Mouse (Mus musculus): ENCODE data around the gene Spem1. TPM values are rescaled to one million over a fixed set of nuclear protein-coding genes. Genes with fewer than 3 reads are reported as not detected.

Spem1 gene
- total and polyA plus RNA-seq, 3 experiments, result 0.23 TPM; not detected in 2

GRCm38 (mm10) chr11:69834001-69834549 lies 12.1 kb upstream of the Spem1 start:
- peak overlapping the region; percentile 36 for H3K9ac ChIP-seq (ENCODE audit: low read depth, low read length)
- WGBS, result 36% methylated on average over 42 of the region's 48 CpGs
- intact Hi-C loops (cut with DNase I), result no loop called here
- peak in 1 of 2 experiments; percentile 30 for DNase-seq
- peaks cover 2% of the 10 kb centered on the region for H3K4me1 ChIP-seq (ENCODE audit: control insufficient read depth, insufficient read depth, low read length)
- no peaks in the 10 kb centered on the region for H3K79me2 ChIP-seq (replicated peaks; ENCODE audit: control insufficient read depth, insufficient read depth, low read length)
- no peak overlapping the region for H3K27ac ChIP-seq
- H3K4me3 ChIP-seq, result no peak overlapping the region; the same call in 1 of the 2 replicates
- no peaks in the 10 kb centered on the region; the same call in 1 of the 2 replicates for H3K27me3 ChIP-seq (ENCODE audit: control insufficient read depth, insufficient read depth, low read length)
- TF ChIP-seq POLR2A (IDR thresholded peaks at IDR 0.05; ENCODE audit: insufficient read depth, low read depth, low read length) (no peak), EP300 (IDR thresholded peaks at IDR 0.05; ENCODE audit: insufficient read depth, low read depth, low read length) (no peak), CTCF (IDR thresholded peaks at IDR 0.05) (no peak)
- H3K36me3 ChIP-seq (ENCODE audit: control insufficient read depth, insufficient read depth, low read length), result peaks cover 1% of the 10 kb centered on the region; the same call in 1 of the 2 replicates

GRCm38 (mm10) chr11:69833554-69833953 lies 11.6 kb upstream of the Spem1 start:
- Histone ChIP-seq H3K36me3 (ENCODE audit: control insufficient read depth, insufficient read depth, low read length) (no peaks in the 10 kb centered on the region), H3K9ac (ENCODE audit: low read depth, low read length) (no peak overlapping the region; the same call in 1 of the 2 replicates), H3K79me2 (replicated peaks; ENCODE audit: control insufficient read depth, insufficient read depth, low read length) (no peaks in the 10 kb centered on the region), H3K4me1 (ENCODE audit: control insufficient read depth, insufficient read depth, low read length) (no peaks in the 10 kb centered on the region; the same call in 1 of the 2 replicates), H3K4me3 (no peak overlapping the region; the same call in 1 of the 2 replicates), H3K27me3 (ENCODE audit: control insufficient read depth, insufficient read depth, low read length) (no peaks in the 10 kb centered on the region; the same call in 1 of the 2 replicates), H3K27ac (no peak overlapping the region)
- WGBS, result 73% methylated on average over 8 of the region's 8 CpGs
- no peak for DNase-seq
- intact Hi-C loops (cut with DNase I), result no loop called here
- no peak for TF ChIP-seq CTCF (IDR thresholded peaks at IDR 0.05)
- TF ChIP-seq POLR2A (IDR thresholded peaks at IDR 0.05; ENCODE audit: insufficient read depth, low read depth, low read length), result no peak
- TF ChIP-seq EP300 (IDR thresholded peaks at IDR 0.05; ENCODE audit: insufficient read depth, low read depth, low read length), result no peak

GRCm38 (mm10) chr11:69828832-69829231 lies 6.9 kb upstream of the Spem1 start:
- TF ChIP-seq EP300 (IDR thresholded peaks at IDR 0.05; ENCODE audit: insufficient read depth, low read depth, low read length) (no peak), CTCF (IDR thresholded peaks at IDR 0.05) (no peak), POLR2A (IDR thresholded peaks at IDR 0.05; ENCODE audit: insufficient read depth, low read depth, low read length) (no peak)
- Histone ChIP-seq H3K27ac (no peak overlapping the region), H3K27me3 (ENCODE audit: control insufficient read depth, insufficient read depth, low read length) (no peaks in the 10 kb centered on the region; the same call in 1 of the 2 replicates), H3K9ac (ENCODE audit: low read depth, low read length) (no peak overlapping the region), H3K4me1 (ENCODE audit: control insufficient read depth, insufficient read depth, low read length) (no peaks in the 10 kb centered on the region), H3K36me3 (ENCODE audit: control insufficient read depth, insufficient read depth, low read length) (no peaks in the 10 kb centered on the region), H3K79me2 (replicated peaks; ENCODE audit: control insufficient read depth, insufficient read depth, low read length) (no peaks in the 10 kb centered on the region), H3K4me3 (no peak overlapping the region)
- intact Hi-C loops (cut with DNase I), result no loop called here
- DNase-seq, result no peak
- 91% methylated on average over 5 of the region's 5 CpGs for WGBS

- H3K36me3 ChIP-seq (ENCODE audit: control insufficient read depth, insufficient read depth, low read length), result no peaks in the 10 kb centered on the region
- DNase-seq, result no peak
- 66% methylated on average over 2 of the region's 2 CpGs for WGBS
- H3K4me3 ChIP-seq, result no peak overlapping the region
- H3K4me1 ChIP-seq (ENCODE audit: control insufficient read depth, insufficient read depth, low read length), result no peaks in the 10 kb centered on the region
- H3K9ac ChIP-seq (ENCODE audit: low read depth, low read length), result no peak overlapping the region
- H3K79me2 ChIP-seq (replicated peaks; ENCODE audit: control insufficient read depth, insufficient read depth, low read length), result no peaks in the 10 kb centered on the region
- TF ChIP-seq POLR2A (IDR thresholded peaks at IDR 0.05; ENCODE audit: insufficient read depth, low read depth, low read length) (no peak), CTCF (IDR thresholded peaks at IDR 0.05) (no peak), EP300 (IDR thresholded peaks at IDR 0.05; ENCODE audit: insufficient read depth, low read depth, low read length) (no peak)
- intact Hi-C loops (cut with DNase I), result no loop called here
- no peak overlapping the region for H3K27ac ChIP-seq
- no peaks in the 10 kb centered on the region for H3K27me3 ChIP-seq (ENCODE audit: control insufficient read depth, insufficient read depth, low read length)
Measured at GRCm38 (mm10) chr11:69823456-69823855, 1.5 kb upstream of the Spem1 start.

- Histone ChIP-seq H3K36me3 (ENCODE audit: control insufficient read depth, insufficient read depth, low read length) (no peaks in the 10 kb centered on the region), H3K4me1 (ENCODE audit: control insufficient read depth, insufficient read depth, low read length) (no peaks in the 10 kb centered on the region), H3K27me3 (ENCODE audit: control insufficient read depth, insufficient read depth, low read length) (no peaks in the 10 kb centered on the region), H3K4me3 (no peak overlapping the region), H3K27ac (no peak overlapping the region), H3K79me2 (replicated peaks; ENCODE audit: control insufficient read depth, insufficient read depth, low read length) (no peaks in the 10 kb centered on the region), H3K9ac (ENCODE audit: low read depth, low read length) (no peak overlapping the region)
- no peak for TF ChIP-seq EP300 (IDR thresholded peaks at IDR 0.05; ENCODE audit: insufficient read depth, low read depth, low read length)
- no peak for TF ChIP-seq POLR2A (IDR thresholded peaks at IDR 0.05; ENCODE audit: insufficient read depth, low read depth, low read length)
- TF ChIP-seq CTCF (IDR thresholded peaks at IDR 0.05), result no peak
- intact Hi-C loops (cut with DNase I), result no loop called here
- WGBS, result 81% methylated on average over 8 of the region's 8 CpGs
- no peak for DNase-seq
Measured at GRCm38 (mm10) chr11:69818871-69819270, 3.1 kb downstream of the Spem1 start.

GRCm38 (mm10) chr11:69818365-69818764 lies 3.6 kb downstream of the Spem1 start, which contains the start of gene Spem2:
Gene Spem2, minus strand, starts transcription at chr11:69818465.
- intact Hi-C loops (cut with DNase I), result no loop called here
- Histone ChIP-seq H3K36me3 (ENCODE audit: control insufficient read depth, insufficient read depth, low read length) (no peaks in the 10 kb centered on the region), H3K9ac (ENCODE audit: low read depth, low read length) (no peak within 1 kb of the TSS), H3K4me3 (no peak within 1 kb of the TSS), H3K4me1 (ENCODE audit: control insufficient read depth, insufficient read depth, low read length) (no peaks in the 10 kb centered on the region), H3K27ac (no peak within 1 kb of the TSS), H3K27me3 (ENCODE audit: control insufficient read depth, insufficient read depth, low read length) (no peaks in the 10 kb centered on the region), H3K79me2 (replicated peaks; ENCODE audit: control insufficient read depth, insufficient read depth, low read length) (no peaks in the 10 kb centered on the region)
- no peak for TF ChIP-seq CTCF (IDR thresholded peaks at IDR 0.05)
- TF ChIP-seq POLR2A (IDR thresholded peaks at IDR 0.05; ENCODE audit: insufficient read depth, low read depth, low read length), result no peak
- no peak for TF ChIP-seq EP300 (IDR thresholded peaks at IDR 0.05; ENCODE audit: insufficient read depth, low read depth, low read length)
- WGBS, result 72% methylated on average over 2 of the region's 2 CpGs
- no peak for DNase-seq
